Mouse (Mus musculus) forebrain, embryonic 15.5 days (tissue): ENCODE data around the gene Eif3c. TPM values are rescaled to one million over a fixed set of nuclear protein-coding genes. Genes with fewer than 3 reads are reported as not detected.

ENCODE experiments used
- ATAC-seq: fragments of 200-750 bp; cut with Nextera tagmentation; replicated peaks from 2 replicates; pipeline ENCODE4 v1.8.0; 2017; ENCODE audit warnings: mild to moderate bottlenecking, moderate TSS enrichment, moderate library complexity
- H3K27ac ChIP-seq: fragments of 300-500 bp; sonication (generic); replicated peaks from 2 replicates; pipeline ENCODE4 v1.5.1; 2015; ENCODE audit warnings: mild to moderate bottlenecking, inconsistent platforms
- H3K27me3 ChIP-seq: fragments of 300-500 bp; sonication (generic); 2 replicates; pipeline ENCODE4 v1.6.1; 2015; ENCODE audit warnings: inconsistent platforms
- H3K36me3 ChIP-seq: fragments of 300-500 bp; sonication (generic); 2 replicates; pipeline ENCODE4 v1.6.1; 2015; ENCODE audit warnings: mild to moderate bottlenecking, inconsistent platforms
- H3K4me1 ChIP-seq: fragments of 300-500 bp; sonication (generic); 2 replicates; pipeline ENCODE4 v1.6.1; 2015; ENCODE audit warnings: inconsistent platforms
- H3K4me2 ChIP-seq: fragments of 300-500 bp; sonication (generic); replicated peaks from 2 replicates; pipeline ENCODE4 v1.6.1; 2015; ENCODE audit warnings: mild to moderate bottlenecking, inconsistent platforms
- H3K4me3 ChIP-seq: fragments of 300-500 bp; sonication (generic); 2 replicates; pipeline ENCODE4 v1.5.1; 2015; ENCODE audit warnings: mild to moderate bottlenecking, inconsistent platforms
- H3K9ac ChIP-seq: fragments of 300-500 bp; sonication (generic); replicated peaks from 2 replicates; pipeline ENCODE4 v1.6.1; 2015; ENCODE audit warnings: mild to moderate bottlenecking, inconsistent platforms
- H3K9me3 ChIP-seq: fragments of 300-500 bp; sonication (generic); 2 replicates; pipeline ENCODE4 v1.6.1; 2016; ENCODE audit warnings: inconsistent platforms
- WGBS: fragments of 180-500 bp; shearing (Covaris S2); methylation state at CpG from one replicate; pipeline ENCODE4 v1.1.7; 2015; ENCODE audit warnings: mixed read lengths; 5-methylcytosine and 5-hydroxymethylcytosine counted together
- polyA plus RNA-seq: library from polyadenylated mRNA; unstranded; fragments of >200 nt; fragmentation: Nextera tagmentation; extraction: Ambion mirVana; gene quantifications from 2 replicates; pipeline ENCODE4 v1.2.1, GENCODE M21; 2015

Eif3c gene
- polyA plus RNA-seq: 196 TPM in 2 replicates

DNA sequence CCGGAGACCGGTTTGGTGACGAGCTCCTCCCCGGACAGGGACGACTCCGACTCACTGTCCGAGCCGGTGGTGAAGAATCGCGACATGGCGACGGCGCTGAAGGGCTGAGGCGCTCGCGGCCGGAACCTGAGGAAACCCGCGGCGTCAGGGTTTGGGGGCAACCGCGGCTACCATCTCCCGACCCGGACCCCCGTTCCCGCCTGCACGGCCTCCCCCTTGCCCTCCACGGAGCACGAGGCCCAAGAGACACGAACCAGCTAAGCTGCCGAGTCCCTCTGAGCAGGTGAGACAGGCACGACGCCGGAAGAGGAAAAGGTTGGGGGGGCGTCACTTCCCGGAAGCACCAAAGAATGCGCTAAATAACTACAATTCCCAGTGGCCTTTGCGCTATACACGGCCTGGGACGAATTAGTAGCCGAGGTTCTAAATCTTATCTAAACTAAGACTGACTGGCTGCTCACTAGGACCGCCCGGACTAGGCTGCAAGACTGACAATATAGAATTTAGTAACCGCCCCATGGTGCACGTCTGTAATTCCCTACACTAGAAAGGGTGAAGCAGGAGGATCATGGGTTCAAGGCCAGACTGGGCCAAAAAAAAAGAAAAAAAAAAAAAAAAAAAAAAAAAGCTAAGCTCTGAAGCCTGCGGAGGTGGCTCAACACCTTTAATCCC, at the start of gene Eif3c:
Eif3c (minus strand) TSS at position 318 of the 672 bp plus-strand sequence.
- under 1% methylated on average over 46 of the region's 46 CpGs for WGBS
- peak; percentile 96 for ATAC-seq

DNA sequence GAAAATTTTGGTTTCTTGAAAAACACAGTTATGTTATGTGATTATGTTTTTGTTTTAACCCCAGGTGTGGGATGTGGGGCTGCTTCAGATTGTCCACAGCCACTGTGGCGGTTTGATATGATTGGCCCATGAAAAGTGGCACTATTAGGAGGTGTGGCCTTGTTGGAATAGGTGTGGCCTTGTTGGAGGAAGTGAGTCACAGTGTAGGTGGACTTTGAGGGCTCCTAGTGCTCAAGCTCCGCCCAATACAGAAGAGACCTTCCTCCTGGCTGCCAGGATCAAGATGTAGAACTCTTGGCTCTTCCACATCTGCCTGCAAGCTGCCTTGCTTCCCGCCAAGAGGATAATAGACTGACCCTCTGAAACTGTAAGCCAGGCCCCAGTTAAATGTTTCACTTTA, 46.5 kb upstream of the Eif3c start:
- Histone ChIP-seq H3K4me2 (no peak overlapping the region), H3K9ac (no peak overlapping the region), H3K4me3 (no peak overlapping the region), H3K27me3 (no peaks in the 10 kb centered on the region), H3K9me3 (no peaks in the 10 kb centered on the region), H3K27ac (no peak overlapping the region), H3K36me3 (no peaks in the 10 kb centered on the region), H3K4me1 (no peaks in the 10 kb centered on the region)
- no peak for ATAC-seq
- 78% methylated on average over 3 of the region's 3 CpGs for WGBS

More for the DNA sequence above, at the start of gene Eif3c:
- H3K27me3 ChIP-seq: no peaks in the 10 kb centered on the region
- H3K4me2 ChIP-seq: peak within 1 kb of the TSS; percentile 85
- H3K4me1 ChIP-seq: peaks cover 11% of the 10 kb centered on the region
- peak within 1 kb of the TSS; percentile 80 for H3K27ac ChIP-seq
- peaks cover 26% of the 10 kb centered on the region for H3K36me3 ChIP-seq
- H3K9ac ChIP-seq: peak within 1 kb of the TSS; percentile 82
- peak within 1 kb of the TSS; percentile 83 for H3K4me3 ChIP-seq
- H3K9me3 ChIP-seq: no peaks in the 10 kb centered on the region

DNA sequence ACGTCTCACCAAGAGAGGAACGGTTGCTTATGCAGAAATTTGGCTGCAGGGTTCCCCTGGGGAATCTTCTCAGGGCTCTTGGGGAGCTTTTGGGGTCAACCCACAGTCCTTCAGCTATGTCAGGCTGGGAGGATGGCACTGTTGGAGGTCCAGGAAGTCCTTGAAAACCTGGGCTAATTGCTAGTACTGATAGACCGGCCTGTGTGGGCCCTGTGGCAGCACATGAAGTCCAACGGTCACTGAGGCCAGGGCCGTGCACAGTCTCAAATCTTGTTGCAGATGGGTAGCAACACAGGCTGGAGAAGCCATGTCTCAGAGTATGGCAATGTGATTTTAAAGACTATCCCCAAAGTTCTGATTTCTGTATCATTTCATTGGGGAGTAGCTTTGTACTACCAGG, 41.6 kb upstream of the Eif3c start:
- H3K4me3 ChIP-seq: no peak overlapping the region
- H3K9me3 ChIP-seq: no peaks in the 10 kb centered on the region
- 87% methylated on average over 5 of the region's 5 CpGs for WGBS
- ATAC-seq: no peak
- no peak overlapping the region for H3K4me2 ChIP-seq
- H3K27ac ChIP-seq: no peak overlapping the region
- no peaks in the 10 kb centered on the region for H3K36me3 ChIP-seq
- no peak overlapping the region for H3K9ac ChIP-seq
- H3K4me1 ChIP-seq: no peaks in the 10 kb centered on the region
- H3K27me3 ChIP-seq: no peaks in the 10 kb centered on the region

DNA sequence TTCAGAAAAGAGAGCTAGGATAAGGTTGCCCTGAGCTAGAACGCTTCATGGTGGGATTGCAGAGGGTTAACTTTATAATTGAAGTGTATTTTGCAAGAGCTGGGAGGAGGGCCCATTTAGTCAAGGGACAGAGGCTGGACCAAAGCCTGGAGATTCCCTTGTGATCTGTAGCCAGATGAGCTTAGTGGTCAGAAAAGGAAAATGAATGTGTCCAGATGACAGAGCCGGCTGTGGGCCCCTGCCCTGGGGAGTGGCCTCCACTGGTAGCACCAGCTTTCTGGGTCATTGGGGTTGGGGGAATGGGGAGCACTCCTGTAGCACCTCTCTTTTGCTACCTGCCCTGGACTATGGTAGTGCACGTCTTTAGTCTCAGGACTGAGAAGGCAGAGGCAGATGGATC, 40.9 kb upstream of the Eif3c start:
- Histone ChIP-seq H3K4me1 (no peaks in the 10 kb centered on the region), H3K4me2 (no peak overlapping the region), H3K36me3 (no peaks in the 10 kb centered on the region), H3K9me3 (no peaks in the 10 kb centered on the region), H3K4me3 (no peak overlapping the region), H3K27me3 (no peaks in the 10 kb centered on the region), H3K27ac (no peak overlapping the region), H3K9ac (no peak overlapping the region)
- 82% methylated on average over 3 of the region's 3 CpGs for WGBS
- ATAC-seq: no peak

DNA sequence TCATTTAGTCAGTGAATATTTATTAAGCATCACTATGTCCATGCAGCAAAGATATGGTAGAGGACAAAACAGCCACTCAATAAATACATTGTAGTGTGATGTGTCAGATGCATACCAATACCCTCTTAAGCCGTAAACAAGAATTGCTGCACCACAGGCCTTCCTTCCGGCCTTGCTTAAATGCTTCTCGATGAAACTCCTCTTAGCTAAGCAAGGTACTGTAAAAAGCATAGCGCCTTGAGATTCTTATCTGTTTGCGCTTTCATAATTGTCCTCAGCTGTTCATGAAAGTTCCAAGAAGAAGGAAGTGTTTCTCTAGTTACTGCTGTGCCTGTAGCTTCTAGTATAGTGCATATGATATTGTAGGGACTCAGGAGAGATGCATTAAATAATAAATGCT, 40.4 kb upstream of the Eif3c start:
- no peak for ATAC-seq
- Histone ChIP-seq H3K9ac (no peak overlapping the region), H3K27ac (no peak overlapping the region), H3K9me3 (no peaks in the 10 kb centered on the region), H3K36me3 (no peaks in the 10 kb centered on the region), H3K4me3 (no peak overlapping the region), H3K27me3 (no peaks in the 10 kb centered on the region), H3K4me1 (no peaks in the 10 kb centered on the region), H3K4me2 (no peak overlapping the region)
- WGBS: 80% methylated on average over 5 of the region's 5 CpGs

DNA sequence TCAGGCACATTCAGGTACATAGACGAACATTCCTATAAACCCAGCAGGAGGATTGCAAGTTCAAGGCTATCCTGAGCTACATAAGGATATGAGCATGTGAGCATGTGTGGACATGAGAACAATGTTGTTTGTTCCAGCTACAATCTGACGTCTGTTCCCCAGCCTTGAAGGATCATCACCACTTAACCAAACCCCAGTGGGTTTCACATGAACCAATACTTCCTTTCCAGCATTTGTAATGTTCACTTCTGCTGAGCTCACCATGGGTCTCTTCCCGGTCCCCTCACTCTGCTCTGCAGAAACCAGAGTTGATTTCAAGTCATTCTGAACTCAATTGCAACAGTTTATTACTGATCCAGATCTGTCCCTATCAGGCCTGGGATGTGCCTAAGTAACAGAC, 36.4 kb upstream of the Eif3c start:
- Histone ChIP-seq H3K27me3 (no peaks in the 10 kb centered on the region), H3K27ac (no peak overlapping the region), H3K4me2 (no peak overlapping the region), H3K9me3 (no peaks in the 10 kb centered on the region), H3K36me3 (no peaks in the 10 kb centered on the region), H3K9ac (no peak overlapping the region), H3K4me3 (no peak overlapping the region), H3K4me1 (no peaks in the 10 kb centered on the region)
- ATAC-seq: no peak
- WGBS: 90% methylated on average over 3 of the region's 3 CpGs

DNA sequence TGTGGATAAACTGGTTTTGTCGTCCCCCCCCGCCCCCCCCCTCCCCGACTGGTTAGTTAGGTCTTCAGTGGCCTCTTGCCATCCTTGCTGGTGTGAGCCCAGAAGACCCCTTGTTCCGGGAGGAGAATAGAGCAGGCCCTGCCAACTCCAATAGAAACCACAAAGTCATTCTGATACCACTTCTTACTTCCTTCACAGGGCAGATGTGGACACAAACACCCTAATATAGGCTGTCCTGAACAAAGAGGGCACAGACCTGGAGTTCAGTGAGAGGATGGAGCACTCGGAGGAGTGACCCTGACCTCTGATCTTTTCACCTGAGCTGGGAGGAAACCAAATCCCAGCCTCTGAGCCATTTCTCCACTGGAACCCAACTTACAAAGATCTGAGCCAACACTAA, 35.7 kb upstream of the Eif3c start:
- Histone ChIP-seq H3K36me3 (no peaks in the 10 kb centered on the region), H3K27me3 (no peaks in the 10 kb centered on the region), H3K4me3 (no peak overlapping the region), H3K9me3 (no peaks in the 10 kb centered on the region), H3K4me1 (no peaks in the 10 kb centered on the region), H3K27ac (no peak overlapping the region), H3K9ac (no peak overlapping the region), H3K4me2 (no peak overlapping the region)
- ATAC-seq: no peak
- WGBS: 55% methylated on average over 4 of the region's 5 CpGs

DNA sequence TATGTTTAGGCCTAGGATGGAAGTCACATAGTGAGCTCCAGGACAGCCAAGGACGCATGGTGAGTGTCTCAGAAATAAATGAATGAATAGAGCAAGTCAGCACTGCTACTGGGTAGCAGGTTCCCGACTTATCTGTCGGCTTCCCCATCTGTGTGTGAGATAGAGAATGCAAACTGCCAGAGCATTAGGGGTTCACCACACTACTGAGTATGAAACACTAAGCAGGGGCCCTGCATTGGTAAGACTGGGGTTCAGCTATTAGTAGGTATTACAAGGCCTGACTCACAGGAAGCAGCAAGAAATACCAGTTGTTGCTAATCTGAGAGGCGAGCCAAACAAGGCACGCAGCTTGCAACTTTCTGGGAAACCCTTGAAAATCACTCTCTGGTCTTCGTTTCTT, 32.7 kb upstream of the Eif3c start:
- Histone ChIP-seq H3K36me3 (no peaks in the 10 kb centered on the region), H3K4me1 (no peaks in the 10 kb centered on the region), H3K27me3 (no peaks in the 10 kb centered on the region), H3K27ac (no peak overlapping the region), H3K4me2 (no peak overlapping the region), H3K9ac (no peak overlapping the region), H3K4me3 (no peak overlapping the region), H3K9me3 (no peaks in the 10 kb centered on the region)
- WGBS: 81% methylated on average over 6 of the region's 6 CpGs
- no peak for ATAC-seq

DNA sequence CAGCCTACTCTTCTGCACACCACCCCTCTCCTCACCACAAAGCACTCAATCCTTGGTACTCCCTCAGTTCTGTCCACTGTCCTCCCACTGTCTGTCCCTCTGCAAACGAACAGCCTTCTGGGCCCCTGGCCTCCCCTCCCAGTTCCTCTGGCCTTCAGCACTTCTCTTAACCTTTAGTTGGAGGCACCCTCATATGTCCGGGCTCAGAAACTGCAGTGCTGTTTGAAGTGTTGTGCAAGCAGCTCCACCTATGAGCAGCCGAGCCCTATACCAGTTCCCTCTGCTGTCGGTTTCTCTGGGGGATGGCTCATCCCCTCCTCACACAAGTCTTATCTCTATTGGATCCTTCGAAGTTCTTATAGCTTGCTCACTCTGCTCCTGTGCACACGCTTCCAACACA, 30.2 kb upstream of the Eif3c start:
- H3K9ac ChIP-seq: no peak overlapping the region
- H3K27ac ChIP-seq: no peak overlapping the region
- no peak overlapping the region for H3K4me2 ChIP-seq
- no peak overlapping the region for H3K4me3 ChIP-seq
- H3K4me1 ChIP-seq: no peaks in the 10 kb centered on the region
- no peaks in the 10 kb centered on the region for H3K36me3 ChIP-seq
- no peaks in the 10 kb centered on the region for H3K9me3 ChIP-seq
- H3K27me3 ChIP-seq: no peaks in the 10 kb centered on the region
- WGBS: 73% methylated on average over 6 of the region's 6 CpGs
- ATAC-seq: no peak

DNA sequence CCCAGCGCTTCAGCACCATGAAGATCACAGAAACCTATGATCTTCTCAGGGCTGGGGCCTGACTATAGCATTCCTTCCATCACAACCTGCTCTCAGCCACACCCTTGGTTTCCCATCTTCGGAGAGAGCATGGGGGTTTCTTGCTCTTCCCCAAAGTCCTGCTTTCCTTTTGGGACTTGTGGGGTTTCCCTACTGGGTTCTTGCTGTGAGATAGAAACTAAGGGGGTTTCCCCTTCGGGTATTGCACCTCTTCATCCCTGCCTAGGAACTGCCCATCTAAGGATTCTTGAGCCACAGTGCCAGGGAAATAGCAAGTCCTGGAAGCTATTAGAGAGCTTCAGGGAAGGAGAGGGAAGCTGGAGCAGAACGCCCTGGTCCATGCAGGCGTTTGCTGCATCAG, 29.7 kb upstream of the Eif3c start:
- no peak overlapping the region for H3K9ac ChIP-seq
- H3K9me3 ChIP-seq: no peaks in the 10 kb centered on the region
- H3K27me3 ChIP-seq: no peaks in the 10 kb centered on the region
- H3K36me3 ChIP-seq: no peaks in the 10 kb centered on the region
- H3K4me2 ChIP-seq: no peak overlapping the region
- WGBS: 81% methylated on average over 5 of the region's 5 CpGs
- no peaks in the 10 kb centered on the region for H3K4me1 ChIP-seq
- no peak overlapping the region for H3K4me3 ChIP-seq
- ATAC-seq: no peak
- H3K27ac ChIP-seq: no peak overlapping the region

DNA sequence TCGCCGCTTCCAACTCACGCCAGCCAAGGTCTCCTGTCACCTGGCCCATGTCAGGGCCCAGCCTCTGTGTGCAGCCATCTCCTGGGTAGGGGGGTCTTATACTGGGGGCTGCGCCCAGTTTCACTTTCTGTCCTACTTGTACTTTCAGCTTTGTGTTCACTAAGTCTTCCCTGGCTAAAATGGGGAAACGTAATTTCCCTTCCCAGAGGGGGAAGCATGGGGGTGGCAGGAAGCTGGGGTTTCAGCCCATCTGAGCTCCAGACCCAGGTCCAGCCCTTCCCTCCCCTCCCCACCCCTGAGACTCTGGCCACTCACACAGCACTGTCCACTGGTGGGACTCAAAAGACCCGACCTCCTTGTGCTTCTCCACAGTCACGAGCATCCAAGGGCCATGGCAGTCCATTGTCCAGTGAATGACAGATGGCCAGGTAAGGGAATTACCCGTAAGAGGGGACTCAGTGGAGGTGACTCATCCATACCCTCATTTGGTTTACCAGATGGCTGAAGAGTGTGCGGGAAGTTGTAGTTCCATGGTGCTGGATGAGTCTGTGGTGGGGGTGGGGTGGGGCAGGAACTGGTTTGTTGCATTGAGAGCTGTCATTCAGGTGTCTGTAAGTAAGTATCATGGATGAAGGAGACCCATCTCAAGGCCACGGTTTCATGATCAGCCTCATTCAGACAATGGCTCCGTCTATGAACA, 28.8 kb upstream of the Eif3c start, which contains the start of gene Il27:
Il27 (minus strand) TSS at position 80 of the 700 bp plus-strand sequence.
- no peak within 1 kb of the TSS for H3K27ac ChIP-seq
- H3K9ac ChIP-seq: no peak within 1 kb of the TSS
- no peaks in the 10 kb centered on the region for H3K9me3 ChIP-seq
- no peak within 1 kb of the TSS for H3K4me3 ChIP-seq
- no peak for ATAC-seq
- no peaks in the 10 kb centered on the region for H3K27me3 ChIP-seq
- no peaks in the 10 kb centered on the region for H3K36me3 ChIP-seq
- no peaks in the 10 kb centered on the region for H3K4me1 ChIP-seq
- 85% methylated on average over 11 of the region's 11 CpGs for WGBS
- H3K4me2 ChIP-seq: no peak within 1 kb of the TSS

DNA sequence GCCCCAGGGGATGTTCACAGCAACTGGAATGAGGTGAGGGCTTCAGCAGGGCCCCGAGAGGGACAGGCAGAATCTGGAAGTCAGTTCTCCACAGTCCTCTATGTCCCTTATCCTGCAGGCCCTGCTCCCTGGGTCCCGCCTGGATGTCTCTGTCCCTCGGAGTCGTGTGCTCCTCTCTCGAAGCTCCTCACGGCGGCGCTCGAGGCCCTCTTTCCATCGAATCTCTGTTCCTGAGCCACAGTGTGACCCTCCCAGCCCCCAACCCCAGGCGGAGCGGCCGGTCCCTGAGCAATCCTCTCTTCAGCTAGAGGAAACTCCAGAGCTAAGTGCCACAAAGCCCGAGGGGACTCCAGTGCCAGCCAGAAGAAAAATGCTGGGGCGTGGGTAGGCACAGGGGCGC, 21.6 kb upstream of the Eif3c start:
- Histone ChIP-seq H3K27ac (no peak overlapping the region), H3K4me1 (peaks cover 6% of the 10 kb centered on the region), H3K9ac (peak overlapping the region; percentile 17; the same call in 1 of the 2 replicates), H3K27me3 (0 out of 2 replicates have a peak, but pooled peaks cover 2% of the 10 kb centered on the region), H3K36me3 (no peaks in the 10 kb centered on the region), H3K9me3 (no peaks in the 10 kb centered on the region), H3K4me3 (no peak overlapping the region), H3K4me2 (0 out of 2 replicates have a peak overlapping the region, but pooled peaks have one; percentile 14)
- no peak for ATAC-seq
- 8% methylated on average over 16 of the region's 16 CpGs for WGBS
